Mouse (Mus musculus): ENCODE results near the gene Gins2. TPM values are rescaled to one million over a fixed set of nuclear protein-coding genes. Genes with fewer than 3 reads are reported as not detected.
A peak's percentile ranks its signal among the peaks of the same experiment; 100 is the strongest.

Gene Gins2
- total RNA-seq, 1 experiment = 56.2 TPM

DNA sequence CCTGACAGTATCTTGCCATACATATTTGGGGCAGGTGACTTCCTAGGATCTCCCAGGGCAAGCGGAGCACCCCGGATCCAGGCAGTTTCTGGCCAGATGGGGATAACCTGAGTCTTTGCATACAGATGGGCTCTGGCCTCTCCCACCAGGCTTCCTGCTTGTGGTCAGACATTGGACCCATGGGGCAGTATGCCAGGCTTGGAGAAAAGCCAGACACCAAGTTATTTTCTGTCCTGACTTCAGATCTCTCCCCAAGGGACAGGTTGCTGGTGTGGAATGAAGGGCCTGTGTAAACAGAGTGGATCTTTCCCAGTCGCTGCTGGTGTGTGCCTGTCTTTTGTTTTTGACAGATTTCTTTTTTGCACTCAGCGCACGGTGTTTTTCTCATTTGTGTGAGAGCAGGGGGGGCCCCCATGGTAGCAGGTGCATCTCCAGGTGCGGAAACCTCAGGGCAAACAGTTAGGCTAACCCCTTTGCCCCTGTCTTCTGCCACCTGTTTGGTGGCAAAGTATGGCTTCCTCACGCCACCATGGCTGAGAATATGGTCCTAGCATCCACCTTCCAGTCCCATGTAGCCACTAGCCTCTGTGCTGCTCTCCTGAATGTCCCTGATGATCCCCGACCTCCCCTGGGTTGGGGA lies 45.6 kb downstream of the Gins2 start:
- no peak for TF ChIP-seq ZNF384 (IDR thresholded peaks at IDR 0.05; ENCODE audit: low read depth, low read length)
- TF ChIP-seq CHD2 (IDR thresholded peaks at IDR 0.05; ENCODE audit: low read depth, low read length) = no peak
- no peak for TF ChIP-seq MAFK (IDR thresholded peaks at IDR 0.05; ENCODE audit: insufficient read depth, low read depth, low read length)
- TF ChIP-seq ZC3H11A (IDR thresholded peaks at IDR 0.05; ENCODE audit: borderline replicate concordance, low read depth, low read length) = no peak
- TF ChIP-seq HCFC1 (IDR thresholded peaks at IDR 0.05; ENCODE audit: borderline replicate concordance, insufficient read depth, low read length) = no peak
- Histone ChIP-seq H3K9me3 (ENCODE audit: control insufficient read depth, insufficient read depth, low read depth, low read length) (no peaks in the 10 kb centered on the region), H3K4me3 (ENCODE audit: insufficient read depth in 1 of 2, low read depth in 1 of 2, low read length in 2 of 2, poor library complexity in 1 of 2, severe bottlenecking in 1 of 2) (no peak overlapping the region), H3K27ac (ENCODE audit: insufficient read depth, low read depth, low read length, poor library complexity, severe bottlenecking) (no peak overlapping the region), H3K9ac (ENCODE audit: insufficient read depth, low read depth, low read length, poor library complexity, severe bottlenecking) (no peak overlapping the region), H3K4me1 (ENCODE audit: control insufficient read depth in 2 of 2, insufficient read depth in 2 of 2, low read length in 2 of 2, poor library complexity in 1 of 2) (peaks cover 8 to 64% of the 10 kb centered on the region in 2 experiments), H3K36me3 (ENCODE audit: control insufficient read depth, insufficient read depth, low read length, poor library complexity, severe bottlenecking) (peaks cover 5% of the 10 kb centered on the region; the same call in 1 of the 2 replicates)
- no peak for DNase-seq (ENCODE audit: low read depth, low spot score)
- in situ Hi-C loops (cut with MboI; ENCODE audit: low sequenced_read_pairs in 2 of 2, unreplicated experiment in 2 of 2) = no loop called here

- in situ Hi-C loops (cut with MboI; ENCODE audit: low sequenced_read_pairs in 2 of 2, unreplicated experiment in 2 of 2) = no loop called here
- TF ChIP-seq MAFK (IDR thresholded peaks at IDR 0.05; ENCODE audit: insufficient read depth, low read depth, low read length) = no peak
- TF ChIP-seq ZC3H11A (IDR thresholded peaks at IDR 0.05; ENCODE audit: borderline replicate concordance, low read depth, low read length) = no peak
- no peak overlapping the region for H3K27ac ChIP-seq (ENCODE audit: insufficient read depth, low read depth, low read length, poor library complexity, severe bottlenecking)
- peaks cover 4 to 60% of the 10 kb centered on the region in 2 experiments; a peak in 3 of 4 replicates for H3K4me1 ChIP-seq (ENCODE audit: control insufficient read depth in 2 of 2, insufficient read depth in 2 of 2, low read length in 2 of 2, poor library complexity in 1 of 2)
- no peak overlapping the region for H3K9ac ChIP-seq (ENCODE audit: insufficient read depth, low read depth, low read length, poor library complexity, severe bottlenecking)
- DNase-seq (ENCODE audit: low read depth, low spot score) = no peak
- H3K9me3 ChIP-seq (ENCODE audit: control insufficient read depth, insufficient read depth, low read depth, low read length) = no peaks in the 10 kb centered on the region
- peaks cover 5% of the 10 kb centered on the region; the same call in 1 of the 2 replicates for H3K36me3 ChIP-seq (ENCODE audit: control insufficient read depth, insufficient read depth, low read length, poor library complexity, severe bottlenecking)
- H3K4me3 ChIP-seq (ENCODE audit: insufficient read depth in 1 of 2, low read depth in 1 of 2, low read length in 2 of 2, poor library complexity in 1 of 2, severe bottlenecking in 1 of 2) = peak overlapping the region in 1 of 2 experiments; percentile 31; a peak in 1 of 4 replicates
Observed at GRCm38 (mm10) chr8:120542995-120543394, 46.1 kb downstream of the Gins2 start.

DNA sequence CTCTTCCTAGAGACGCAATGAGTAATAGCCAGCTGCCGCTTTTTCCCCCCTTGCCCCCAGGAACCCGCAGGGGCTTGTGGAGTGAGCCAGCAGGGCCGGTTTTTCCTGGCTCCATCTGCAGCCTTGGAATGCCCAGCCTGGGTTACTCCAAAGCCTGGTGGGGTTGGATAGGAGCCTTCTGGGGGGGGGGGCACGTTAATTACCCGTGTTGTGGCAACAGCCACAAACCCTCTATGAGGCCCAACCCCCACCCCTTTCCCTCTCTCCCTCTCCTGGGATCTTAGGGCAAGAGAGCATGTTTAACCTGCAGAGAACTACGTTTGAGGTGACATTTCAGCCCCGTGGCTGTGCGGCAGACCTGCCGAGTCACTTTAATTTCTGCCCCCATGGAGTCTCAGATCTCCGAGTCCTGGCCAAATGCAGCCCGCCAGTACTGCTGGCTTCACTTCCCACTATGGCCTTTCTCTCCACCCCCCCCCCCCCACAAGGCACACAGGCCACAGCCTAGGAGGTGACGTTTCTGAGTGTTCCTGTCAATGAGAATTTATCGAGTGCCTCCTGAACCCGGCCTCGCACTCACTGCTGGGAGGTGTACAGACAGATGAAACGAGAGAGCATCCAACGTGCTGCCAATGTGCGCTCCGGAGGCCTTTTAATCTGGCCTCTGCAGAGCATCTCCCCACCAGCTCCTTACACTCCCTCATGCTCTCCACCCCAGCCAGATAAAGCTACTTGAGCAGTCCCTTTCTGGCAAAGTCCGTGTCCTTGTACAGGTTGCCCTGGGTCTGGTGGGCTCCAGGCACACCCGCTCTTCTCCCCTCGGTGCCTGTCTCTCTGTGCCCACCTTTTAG lies 49.1 kb downstream of the Gins2 start:
- Histone ChIP-seq H3K27ac (ENCODE audit: insufficient read depth, low read depth, low read length, poor library complexity, severe bottlenecking) (no peak overlapping the region), H3K4me3 (ENCODE audit: insufficient read depth in 1 of 2, low read depth in 1 of 2, low read length in 2 of 2, poor library complexity in 1 of 2, severe bottlenecking in 1 of 2) (peak overlapping the region in 1 of 2 experiments; percentile 76; a peak in 2 of 4 replicates)
- DNase-seq (ENCODE audit: low read depth, low spot score) = no peak

DNA sequence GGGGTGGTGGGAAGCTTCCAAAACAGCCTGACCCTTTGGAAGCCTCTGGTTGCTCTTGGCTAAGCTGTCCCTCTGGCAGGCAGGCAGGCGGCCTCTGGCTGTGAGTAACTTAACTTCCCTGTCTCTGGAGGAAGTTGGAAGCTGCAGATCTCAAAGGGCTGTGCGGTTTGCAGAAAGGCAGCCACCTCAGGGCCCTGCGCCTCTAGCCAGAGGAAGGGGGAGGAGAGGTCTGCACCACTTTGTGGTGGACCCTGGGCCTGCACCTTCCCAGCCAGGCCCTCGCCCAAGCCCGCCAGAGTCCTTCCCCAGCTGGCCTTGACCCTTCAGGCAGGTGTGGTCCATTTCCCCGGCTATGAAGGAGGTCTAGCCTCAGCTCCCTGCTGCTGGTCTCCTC lies 49.7 kb downstream of the Gins2 start:
- H3K9ac ChIP-seq (ENCODE audit: insufficient read depth, low read depth, low read length, poor library complexity, severe bottlenecking) = peak overlapping the region; percentile 84; the same call in 1 of the 2 replicates
- in situ Hi-C loops (cut with MboI; ENCODE audit: low sequenced_read_pairs in 2 of 2, unreplicated experiment in 2 of 2) = no loop called here
- H3K27ac ChIP-seq (ENCODE audit: insufficient read depth, low read depth, low read length, poor library complexity, severe bottlenecking) = peak overlapping the region; percentile 10; the same call in 1 of the 2 replicates
- no peak for TF ChIP-seq ZNF384 (IDR thresholded peaks at IDR 0.05; ENCODE audit: low read depth, low read length)
- no peak for TF ChIP-seq ZC3H11A (IDR thresholded peaks at IDR 0.05; ENCODE audit: borderline replicate concordance, low read depth, low read length)
- TF ChIP-seq CHD2 (IDR thresholded peaks at IDR 0.05; ENCODE audit: low read depth, low read length) = no peak
- TF ChIP-seq HCFC1 (IDR thresholded peaks at IDR 0.05; ENCODE audit: borderline replicate concordance, insufficient read depth, low read length) = no peak
- TF ChIP-seq MAFK (IDR thresholded peaks at IDR 0.05; ENCODE audit: insufficient read depth, low read depth, low read length) = no peak
- H3K4me1 ChIP-seq (ENCODE audit: control insufficient read depth in 2 of 2, insufficient read depth in 2 of 2, low read length in 2 of 2, poor library complexity in 1 of 2) = peaks cover 2 to 39% of the 10 kb centered on the region in 2 experiments; a peak in 3 of 4 replicates
- no peak for DNase-seq (ENCODE audit: low read depth, low spot score)
- peaks cover 3% of the 10 kb centered on the region; the same call in 1 of the 2 replicates for H3K36me3 ChIP-seq (ENCODE audit: control insufficient read depth, insufficient read depth, low read length, poor library complexity, severe bottlenecking)
- no peaks in the 10 kb centered on the region for H3K9me3 ChIP-seq (ENCODE audit: control insufficient read depth, insufficient read depth, low read depth, low read length)
- H3K4me3 ChIP-seq (ENCODE audit: insufficient read depth in 1 of 2, low read depth in 1 of 2, low read length in 2 of 2, poor library complexity in 1 of 2, severe bottlenecking in 1 of 2) = peak overlapping the region in 1 of 2 experiments; percentile 76; a peak in 2 of 4 replicates

More for the DNA sequence above, 49.1 kb downstream of the Gins2 start:
- Histone ChIP-seq H3K36me3 (ENCODE audit: control insufficient read depth, insufficient read depth, low read length, poor library complexity, severe bottlenecking) (peaks cover 3% of the 10 kb centered on the region; the same call in 1 of the 2 replicates), H3K9ac (ENCODE audit: insufficient read depth, low read depth, low read length, poor library complexity, severe bottlenecking) (peak overlapping the region; percentile 84; the same call in 1 of the 2 replicates), H3K4me1 (ENCODE audit: control insufficient read depth in 2 of 2, insufficient read depth in 2 of 2, low read length in 2 of 2, poor library complexity in 1 of 2) (peaks cover 2 to 38% of the 10 kb centered on the region in 2 experiments; a peak in 3 of 4 replicates), H3K9me3 (ENCODE audit: control insufficient read depth, insufficient read depth, low read depth, low read length) (no peaks in the 10 kb centered on the region)
- TF ChIP-seq MAFK (IDR thresholded peaks at IDR 0.05; ENCODE audit: insufficient read depth, low read depth, low read length) = no peak
- TF ChIP-seq CHD2 (IDR thresholded peaks at IDR 0.05; ENCODE audit: low read depth, low read length) = no peak
- no peak for TF ChIP-seq ZC3H11A (IDR thresholded peaks at IDR 0.05; ENCODE audit: borderline replicate concordance, low read depth, low read length)
- no peak for TF ChIP-seq HCFC1 (IDR thresholded peaks at IDR 0.05; ENCODE audit: borderline replicate concordance, insufficient read depth, low read length)
- no peak for TF ChIP-seq ZNF384 (IDR thresholded peaks at IDR 0.05; ENCODE audit: low read depth, low read length)
- in situ Hi-C loops (cut with MboI; ENCODE audit: low sequenced_read_pairs in 2 of 2, unreplicated experiment in 2 of 2) = no loop called here

All from ES-E14 (cell line).